Mouse (Mus musculus): ENCODE results near the gene Fign. TPM values are rescaled to one million over a fixed set of nuclear protein-coding genes. Genes with fewer than 3 reads are reported as not detected.

Gene Fign
- polyA plus RNA-seq, 1 experiment from 2014 or later = 6.7 TPM

DNA sequence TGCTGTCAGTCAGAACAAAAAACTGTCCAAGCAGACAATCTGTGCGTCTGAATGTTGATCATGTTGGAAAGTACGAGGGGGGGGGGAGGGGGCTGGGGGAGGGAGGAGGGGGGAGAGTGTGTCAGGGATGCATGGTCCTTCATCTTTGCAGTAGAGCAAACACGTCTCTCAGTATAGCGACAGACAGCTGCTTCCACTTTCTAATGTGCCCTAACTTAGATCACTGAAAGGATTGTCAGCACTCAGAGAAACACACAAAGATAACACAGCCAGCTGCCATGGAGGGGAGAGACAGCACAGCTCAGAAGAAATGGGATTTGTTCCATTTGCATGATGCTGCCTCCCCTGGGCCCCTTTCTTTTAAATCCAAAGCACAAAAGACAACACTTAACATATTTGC lies 18.1 kb downstream of the Fign start:
- ATAC-seq (replicated peaks; ENCODE audit: low FRiP score, low read depth) (no peak), DNase-seq (ENCODE audit: low spot score) (no peak)
- Histone ChIP-seq H3K9ac (ENCODE audit: low read depth, low read length) (no peak overlapping the region), H3K4me3 (replicated peaks; ENCODE audit: low read depth, low read length) (no peak overlapping the region), H3K36me3 (ENCODE audit: insufficient read depth, low read length) (no peaks in the 10 kb centered on the region), H3K4me2 (ENCODE audit: low read length) (no peak overlapping the region), H3K27ac (no peak overlapping the region), H3K27me3 (ENCODE audit: insufficient read depth, low read length) (no peaks in the 10 kb centered on the region), H3K9me3 (replicated peaks; ENCODE audit: low read length) (no peaks in the 10 kb centered on the region), H3K4me1 (replicated peaks; ENCODE audit: insufficient read depth, low read length) (peaks cover 10% of the 10 kb centered on the region; the same call in 1 of the 2 replicates)
- 23% methylated on average over 4 of the region's 4 CpGs for WGBS
- no peak for TF ChIP-seq CTCF (IDR thresholded peaks at IDR 0.05; ENCODE audit: low read depth)

DNA sequence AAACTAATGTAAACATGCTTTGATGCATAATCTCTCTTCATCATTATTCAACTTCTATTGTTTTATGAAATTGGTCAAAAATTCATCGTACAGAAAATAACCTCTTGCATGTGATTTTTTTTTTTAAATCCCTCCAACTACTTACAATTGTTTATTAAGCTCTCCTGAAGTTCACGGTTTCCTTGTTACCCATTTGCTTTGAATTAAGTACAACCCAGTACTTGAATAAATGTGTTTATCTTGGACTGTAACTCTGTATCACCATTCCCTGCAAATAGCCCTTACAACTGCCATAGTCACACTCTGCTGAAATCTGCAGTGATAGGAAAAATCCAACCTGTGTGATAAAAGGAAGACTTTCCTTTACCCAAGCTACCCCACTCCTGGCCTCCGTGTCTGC lies 19.3 kb downstream of the Fign start:
- 57% methylated on average over 3 of the region's 3 CpGs for WGBS

DNA sequence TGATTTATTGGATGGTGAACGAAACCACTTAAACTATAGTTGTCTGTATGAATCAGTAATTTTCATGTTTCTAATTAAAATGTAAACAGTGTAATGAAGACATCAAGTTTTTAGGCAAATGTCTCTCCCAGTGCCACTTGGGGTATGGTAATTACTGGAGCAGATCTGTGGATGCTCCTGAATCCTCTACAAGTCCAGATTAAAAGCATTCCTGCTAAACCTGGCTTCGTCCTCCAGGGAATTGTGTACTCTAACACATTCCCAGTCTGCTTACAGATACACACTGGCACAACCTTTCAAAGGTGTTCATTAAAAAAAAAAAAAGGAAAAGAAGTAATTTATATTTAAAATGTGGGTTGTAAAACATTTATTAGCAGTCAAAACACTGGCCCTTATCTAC lies 20.0 kb downstream of the Fign start:
- H3K36me3 ChIP-seq (ENCODE audit: insufficient read depth, low read length) = no peaks in the 10 kb centered on the region
- H3K4me2 ChIP-seq (ENCODE audit: low read length) = no peak overlapping the region
- DNase-seq (ENCODE audit: low spot score) (no peak), ATAC-seq (replicated peaks; ENCODE audit: low FRiP score, low read depth) (no peak)
- 89% methylated on average over 2 of the region's 2 CpGs for WGBS
- H3K9ac ChIP-seq (ENCODE audit: low read depth, low read length) = no peak overlapping the region
- TF ChIP-seq CTCF (IDR thresholded peaks at IDR 0.05; ENCODE audit: low read depth) = no peak
- no peak overlapping the region for H3K27ac ChIP-seq
- H3K9me3 ChIP-seq (replicated peaks; ENCODE audit: low read length) = no peaks in the 10 kb centered on the region
- peaks cover 13% of the 10 kb centered on the region; the same call in 1 of the 2 replicates for H3K4me1 ChIP-seq (replicated peaks; ENCODE audit: insufficient read depth, low read length)
- H3K4me3 ChIP-seq (replicated peaks; ENCODE audit: low read depth, low read length) = no peak overlapping the region
- no peaks in the 10 kb centered on the region for H3K27me3 ChIP-seq (ENCODE audit: insufficient read depth, low read length)

More for the DNA sequence above, 19.3 kb downstream of the Fign start:
- no peak for DNase-seq (ENCODE audit: low spot score)
- peaks cover 13% of the 10 kb centered on the region; the same call in 1 of the 2 replicates for H3K4me1 ChIP-seq (replicated peaks; ENCODE audit: insufficient read depth, low read length)
- no peak overlapping the region for H3K27ac ChIP-seq
- no peak for ATAC-seq (replicated peaks; ENCODE audit: low FRiP score, low read depth)
- no peaks in the 10 kb centered on the region for H3K27me3 ChIP-seq (ENCODE audit: insufficient read depth, low read length)
- no peak overlapping the region for H3K4me3 ChIP-seq (replicated peaks; ENCODE audit: low read depth, low read length)
- no peak for TF ChIP-seq CTCF (IDR thresholded peaks at IDR 0.05; ENCODE audit: low read depth)
- H3K4me2 ChIP-seq (ENCODE audit: low read length) = no peak overlapping the region
- no peaks in the 10 kb centered on the region for H3K9me3 ChIP-seq (replicated peaks; ENCODE audit: low read length)
- no peak overlapping the region for H3K9ac ChIP-seq (ENCODE audit: low read depth, low read length)
- H3K36me3 ChIP-seq (ENCODE audit: insufficient read depth, low read length) = no peaks in the 10 kb centered on the region

DNA sequence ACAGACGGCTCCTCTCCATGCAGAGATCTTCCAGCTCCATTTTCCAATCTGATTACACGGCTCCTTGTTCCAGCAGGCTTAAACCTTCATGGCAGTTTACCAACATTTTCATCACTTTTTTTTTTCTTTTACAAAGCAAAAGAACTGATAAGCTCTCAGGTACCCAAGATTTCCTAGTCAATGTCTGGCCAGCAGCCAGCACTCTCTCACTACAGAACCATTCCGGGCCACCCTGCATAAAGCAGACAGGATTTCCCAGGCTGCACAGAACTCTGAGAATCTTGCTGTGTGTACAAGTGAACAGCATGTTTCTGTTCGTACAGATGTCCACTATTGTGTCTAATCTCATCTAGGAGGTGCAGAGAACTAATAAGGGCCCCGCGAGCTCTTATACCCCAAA lies 22.0 kb downstream of the Fign start:
- ATAC-seq (replicated peaks; ENCODE audit: low FRiP score, low read depth) (no peak), DNase-seq (ENCODE audit: low spot score) (no peak)
- Histone ChIP-seq H3K4me2 (ENCODE audit: low read length) (peak overlapping the region; percentile 50; the same call in 1 of the 2 replicates), H3K36me3 (ENCODE audit: insufficient read depth, low read length) (no peaks in the 10 kb centered on the region), H3K4me1 (replicated peaks; ENCODE audit: insufficient read depth, low read length) (peaks cover 18% of the 10 kb centered on the region; the same call in 1 of the 2 replicates), H3K27me3 (ENCODE audit: insufficient read depth, low read length) (no peaks in the 10 kb centered on the region), H3K27ac (no peak overlapping the region), H3K9me3 (replicated peaks; ENCODE audit: low read length) (no peaks in the 10 kb centered on the region), H3K9ac (ENCODE audit: low read depth, low read length) (no peak overlapping the region), H3K4me3 (replicated peaks; ENCODE audit: low read depth, low read length) (no peak overlapping the region)
- 61% methylated on average over 6 of the region's 6 CpGs for WGBS
- no peak for TF ChIP-seq CTCF (IDR thresholded peaks at IDR 0.05; ENCODE audit: low read depth)

DNA sequence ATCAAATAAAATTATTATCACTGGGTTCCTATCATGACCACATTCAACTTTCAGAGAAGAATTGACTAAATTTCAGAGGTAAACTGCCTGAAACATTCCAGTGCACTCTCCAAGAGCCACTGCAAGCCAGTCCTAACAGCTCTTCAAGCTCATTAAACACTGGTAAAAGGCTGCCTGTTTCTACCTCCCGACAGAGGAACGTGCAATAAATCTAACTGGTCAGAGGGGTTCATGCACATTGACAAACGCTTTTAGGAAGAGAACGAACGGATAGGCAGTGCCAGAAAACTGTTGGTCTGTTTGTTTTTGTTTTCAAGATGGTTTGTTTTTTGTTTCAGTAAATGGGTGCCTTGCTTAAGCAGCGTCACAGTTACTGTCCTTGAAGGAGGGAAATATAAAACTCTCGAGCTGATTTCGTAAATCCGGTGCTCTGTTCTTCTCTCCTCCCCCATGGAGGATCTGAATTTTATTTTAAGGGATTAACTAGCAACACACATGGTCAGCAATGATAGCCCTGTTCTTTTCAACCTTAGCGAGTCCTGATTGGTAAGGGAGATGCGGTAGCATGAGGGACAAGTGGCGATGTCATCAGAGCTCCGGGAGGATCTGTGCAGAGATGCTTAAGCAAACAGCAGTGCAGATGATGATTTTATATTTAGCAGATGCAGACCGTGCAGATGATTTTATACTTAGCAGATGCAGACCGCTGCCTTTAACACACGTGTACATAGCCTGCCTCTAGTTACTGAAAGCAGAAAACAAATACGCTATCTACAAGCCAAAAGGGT lies 23.0 kb downstream of the Fign start:
- ATAC-seq (replicated peaks; ENCODE audit: low FRiP score, low read depth) = no peak

DNA sequence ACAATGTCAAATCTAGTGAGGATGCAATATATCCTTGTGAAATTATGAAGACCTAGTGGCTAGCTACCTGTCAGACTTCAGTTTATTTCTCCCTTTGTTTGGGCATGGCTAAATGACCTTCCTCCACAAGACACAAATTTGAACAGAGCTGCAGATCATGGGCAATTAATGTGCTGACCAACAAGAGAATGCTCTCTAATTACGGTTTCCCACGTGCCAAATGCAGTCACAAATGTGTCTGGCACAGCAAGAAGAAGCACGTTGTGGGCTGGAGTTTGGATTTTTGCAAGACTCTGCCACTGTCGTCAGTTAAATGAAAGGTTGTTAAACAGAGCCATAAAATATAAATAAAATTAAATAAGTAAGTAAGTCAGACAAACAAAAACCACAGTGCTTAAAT lies 25.7 kb downstream of the Fign start:
- no peak overlapping the region for H3K27ac ChIP-seq
- no peak for ATAC-seq (replicated peaks; ENCODE audit: low FRiP score, low read depth)
- 23% methylated on average over 4 of the region's 4 CpGs for WGBS
- H3K9me3 ChIP-seq (replicated peaks; ENCODE audit: low read length) = no peaks in the 10 kb centered on the region
- no peak overlapping the region for H3K9ac ChIP-seq (ENCODE audit: low read depth, low read length)
- no peak overlapping the region for H3K4me3 ChIP-seq (replicated peaks; ENCODE audit: low read depth, low read length)
- H3K36me3 ChIP-seq (ENCODE audit: insufficient read depth, low read length) = no peaks in the 10 kb centered on the region
- H3K27me3 ChIP-seq (ENCODE audit: insufficient read depth, low read length) = no peaks in the 10 kb centered on the region
- no peak overlapping the region for H3K4me2 ChIP-seq (ENCODE audit: low read length)
- TF ChIP-seq CTCF (IDR thresholded peaks at IDR 0.05; ENCODE audit: low read depth) = no peak
- H3K4me1 ChIP-seq (replicated peaks; ENCODE audit: insufficient read depth, low read length) = peaks cover 18% of the 10 kb centered on the region; the same call in 1 of the 2 replicates
- DNase-seq (ENCODE audit: low spot score) = no peak

More for the DNA sequence above, 23.0 kb downstream of the Fign start:
- Histone ChIP-seq H3K4me3 (replicated peaks; ENCODE audit: low read depth, low read length) (peak overlapping the region; percentile 18; the same call in 1 of the 2 replicates), H3K4me2 (ENCODE audit: low read length) (peak overlapping the region; percentile 50), H3K27me3 (ENCODE audit: insufficient read depth, low read length) (no peaks in the 10 kb centered on the region), H3K36me3 (ENCODE audit: insufficient read depth, low read length) (no peaks in the 10 kb centered on the region), H3K9me3 (replicated peaks; ENCODE audit: low read length) (no peaks in the 10 kb centered on the region), H3K9ac (ENCODE audit: low read depth, low read length) (no peak overlapping the region), H3K27ac (no peak overlapping the region), H3K4me1 (replicated peaks; ENCODE audit: insufficient read depth, low read length) (peaks cover 18% of the 10 kb centered on the region; the same call in 1 of the 2 replicates)
- peak; percentile 61 for DNase-seq (ENCODE audit: low spot score)
- TF ChIP-seq CTCF (IDR thresholded peaks at IDR 0.05; ENCODE audit: low read depth) = no peak
- WGBS = 21% methylated on average over 17 of the region's 17 CpGs

All from kidney, postnatal 0 days (tissue).